Mouse (Mus musculus) embryonic facial prominence, embryonic 15.5 days (tissue): ENCODE results near the gene Tas2r106. TPM values are rescaled to one million over a fixed set of nuclear protein-coding genes. Genes with fewer than 3 reads are reported as not detected.

ENCODE experiments used
- ATAC-seq: fragments of 200-750 bp; cut with Nextera tagmentation; 2 replicates; pipeline ENCODE4 v1.8.0; 2017; ENCODE audit warnings: low read depth, moderate TSS enrichment; ENCODE audit not compliant: insufficient number of reproducible peaks, low FRiP score, low TSS enrichment
- H3K27ac ChIP-seq: fragments of 300-500 bp; sonication (generic); replicated peaks from 2 replicates; pipeline ENCODE4 v1.5.1; 2015; ENCODE audit warnings: mild to moderate bottlenecking, inconsistent platforms
- H3K27me3 ChIP-seq: fragments of 300-500 bp; sonication (generic); 2 replicates; pipeline ENCODE4 v1.6.1; 2015; ENCODE audit warnings: inconsistent platforms
- H3K36me3 ChIP-seq: fragments of 300-500 bp; sonication (generic); 2 replicates; pipeline ENCODE4 v1.6.1; 2015; ENCODE audit warnings: mild to moderate bottlenecking, inconsistent platforms
- H3K4me1 ChIP-seq: fragments of 300-500 bp; sonication (generic); 2 replicates; pipeline ENCODE4 v1.6.1; 2015; ENCODE audit warnings: inconsistent platforms
- H3K4me2 ChIP-seq: fragments of 300-500 bp; sonication (generic); replicated peaks from 2 replicates; pipeline ENCODE4 v1.6.1; 2015; ENCODE audit warnings: mild to moderate bottlenecking, inconsistent platforms
- H3K4me3 ChIP-seq: fragments of 300-500 bp; sonication (generic); replicated peaks from 2 replicates; pipeline ENCODE4 v1.5.1; 2015; ENCODE audit warnings: mild to moderate bottlenecking, inconsistent platforms
- H3K9ac ChIP-seq: fragments of 300-500 bp; sonication (generic); 2 replicates; pipeline ENCODE4 v1.6.1; 2015; ENCODE audit warnings: inconsistent platforms
- H3K9me3 ChIP-seq: fragments of 300-500 bp; sonication (generic); replicated peaks from 2 replicates; pipeline ENCODE4 v1.6.1; 2016; ENCODE audit warnings: inconsistent platforms
- WGBS: fragments of 180-500 bp; shearing (Covaris S2); methylation state at CpG from one replicate; pipeline ENCODE4 v1.1.7; 2015; 5-methylcytosine and 5-hydroxymethylcytosine counted together
- polyA plus RNA-seq: library from polyadenylated mRNA; unstranded; fragments of >200 nt; fragmentation: Nextera tagmentation; extraction: Ambion mirVana; gene quantifications from 2 replicates; pipeline ENCODE4 v1.2.1, GENCODE M21; 2015

Tas2r106 gene
- not detected in 2 replicates for polyA plus RNA-seq

GRCm38 (mm10) chr6:131678786-131679185, at the start of gene Tas2r106:
Gene Tas2r106, minus strand, starts transcription at chr6:131678886.
- no peak within 1 kb of the TSS for H3K27ac ChIP-seq
- ATAC-seq, result no peak
- H3K4me3 ChIP-seq, result no peak within 1 kb of the TSS
- no peak within 1 kb of the TSS for H3K9ac ChIP-seq
- H3K4me2 ChIP-seq, result no peak within 1 kb of the TSS
- H3K9me3 ChIP-seq, result no peaks in the 10 kb centered on the region
- H3K36me3 ChIP-seq, result no peaks in the 10 kb centered on the region
- H3K27me3 ChIP-seq, result no peaks in the 10 kb centered on the region
- 76% methylated on average over 3 of the region's 3 CpGs for WGBS
- H3K4me1 ChIP-seq, result no peaks in the 10 kb centered on the region

DNA sequence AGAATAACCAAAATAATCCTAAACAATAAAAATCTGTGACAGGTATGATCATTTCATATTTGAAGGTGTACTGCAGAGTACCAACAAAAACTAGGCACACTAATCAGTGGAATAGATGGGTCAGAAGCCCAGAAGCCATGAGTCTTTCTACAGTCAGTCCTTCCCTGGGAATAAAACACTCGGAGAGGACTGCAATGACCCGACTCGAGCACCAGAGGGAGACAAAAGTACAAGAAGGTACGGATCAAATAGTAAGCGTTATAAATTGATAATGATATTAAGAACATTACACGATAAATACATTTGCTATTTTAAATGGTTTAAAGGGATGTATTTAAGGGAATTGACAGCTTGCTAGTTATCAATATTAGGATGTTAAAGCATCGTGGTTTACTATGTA, 34.1 kb upstream of the Tas2r106 start:
- H3K9me3 ChIP-seq, result peaks cover 11% of the 10 kb centered on the region; the same call in 1 of the 2 replicates
- ATAC-seq, result no peak
- H3K27ac ChIP-seq, result no peak overlapping the region
- no peak overlapping the region for H3K4me3 ChIP-seq
- H3K36me3 ChIP-seq, result no peaks in the 10 kb centered on the region
- H3K9ac ChIP-seq, result no peak overlapping the region
- WGBS, result 48% methylated on average over 7 of the region's 7 CpGs
- no peaks in the 10 kb centered on the region for H3K4me1 ChIP-seq
- H3K27me3 ChIP-seq, result no peaks in the 10 kb centered on the region
- H3K4me2 ChIP-seq, result no peak overlapping the region

GRCm38 (mm10) chr6:131689963-131690362, 11.3 kb upstream of the Tas2r106 start, which contains the start of gene Tas2r114:
Gene Tas2r114, minus strand, starts transcription at chr6:131690063.
- H3K36me3 ChIP-seq, result no peaks in the 10 kb centered on the region
- H3K4me1 ChIP-seq, result no peaks in the 10 kb centered on the region
- H3K27ac ChIP-seq, result no peak within 1 kb of the TSS
- no peak within 1 kb of the TSS for H3K9ac ChIP-seq
- no peak within 1 kb of the TSS for H3K4me2 ChIP-seq
- H3K4me3 ChIP-seq, result no peak within 1 kb of the TSS
- no peak for ATAC-seq
- no peaks in the 10 kb centered on the region for H3K27me3 ChIP-seq
- no peaks in the 10 kb centered on the region for H3K9me3 ChIP-seq

GRCm38 (mm10) chr6:131687395-131687794, 8.7 kb upstream of the Tas2r106 start, which contains the start of gene Tas2r105:
Gene Tas2r105, minus strand, starts transcription at chr6:131687495.
- ATAC-seq, result no peak
- no peaks in the 10 kb centered on the region for H3K9me3 ChIP-seq
- 68% methylated on average over 1 of the region's 1 CpGs for WGBS
- no peaks in the 10 kb centered on the region for H3K4me1 ChIP-seq
- H3K4me3 ChIP-seq, result no peak within 1 kb of the TSS
- H3K4me2 ChIP-seq, result no peak within 1 kb of the TSS
- no peak within 1 kb of the TSS for H3K9ac ChIP-seq
- no peak within 1 kb of the TSS for H3K27ac ChIP-seq
- no peaks in the 10 kb centered on the region for H3K36me3 ChIP-seq
- no peaks in the 10 kb centered on the region for H3K27me3 ChIP-seq

GRCm38 (mm10) chr6:131685644-131686043, 7.0 kb upstream of the Tas2r106 start, which contains the start of gene Tas2r104:
Gene Tas2r104, minus strand, starts transcription at chr6:131685744.
- Histone ChIP-seq H3K4me2 (no peak within 1 kb of the TSS), H3K4me1 (no peaks in the 10 kb centered on the region), H3K27me3 (no peaks in the 10 kb centered on the region), H3K27ac (no peak within 1 kb of the TSS), H3K9ac (no peak within 1 kb of the TSS), H3K9me3 (no peaks in the 10 kb centered on the region), H3K36me3 (no peaks in the 10 kb centered on the region), H3K4me3 (no peak within 1 kb of the TSS)
- no peak for ATAC-seq
- WGBS, result 68% methylated on average over 1 of the region's 1 CpGs

- ATAC-seq, result no peak
- H3K4me2 ChIP-seq, result no peak within 1 kb of the TSS
- no peaks in the 10 kb centered on the region for H3K4me1 ChIP-seq
- H3K9me3 ChIP-seq, result no peaks in the 10 kb centered on the region
- no peak within 1 kb of the TSS for H3K27ac ChIP-seq
- no peak within 1 kb of the TSS for H3K4me3 ChIP-seq
- no peaks in the 10 kb centered on the region for H3K36me3 ChIP-seq
- H3K27me3 ChIP-seq, result no peaks in the 10 kb centered on the region
- no peak within 1 kb of the TSS for H3K9ac ChIP-seq
These were observed 18.6 kb downstream of the Tas2r106 start, which contains the start of gene Tas2r107 for GRCm38 (mm10) chr6:131660049-131660448. Gene Tas2r107, minus strand, starts transcription at chr6:131660149.

DNA sequence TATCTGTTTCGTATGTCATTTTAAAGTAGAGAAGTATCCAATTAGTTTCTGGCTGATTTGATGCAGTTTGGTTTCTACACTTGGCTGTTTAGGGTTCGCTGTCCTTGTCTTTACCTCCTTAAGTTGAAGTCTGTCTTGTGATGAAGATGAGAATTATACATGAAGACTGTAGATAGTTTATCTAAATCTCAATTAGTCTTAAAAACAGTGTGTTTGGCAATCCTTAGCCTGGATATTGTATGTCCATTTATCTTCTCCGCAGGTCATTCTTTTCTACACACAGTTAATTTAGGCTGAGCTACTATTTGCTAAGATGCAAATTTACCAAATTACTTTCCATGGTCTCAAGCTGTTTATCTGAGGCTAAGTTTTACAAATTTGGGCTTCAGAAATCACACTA, 47.9 kb downstream of the Tas2r106 start, which contains the start of gene Tas2r130:
Gene Tas2r130 (minus strand): TSS at position 101 of the 400 bp plus-strand sequence.
- H3K4me1 ChIP-seq, result no peaks in the 10 kb centered on the region
- WGBS, result 67% methylated on average over 3 of the region's 3 CpGs
- H3K9me3 ChIP-seq, result no peaks in the 10 kb centered on the region
- H3K4me2 ChIP-seq, result no peak within 1 kb of the TSS
- H3K9ac ChIP-seq, result no peak within 1 kb of the TSS
- H3K4me3 ChIP-seq, result no peak within 1 kb of the TSS
- ATAC-seq, result no peak
- no peaks in the 10 kb centered on the region for H3K36me3 ChIP-seq
- H3K27me3 ChIP-seq, result no peaks in the 10 kb centered on the region
- no peak within 1 kb of the TSS for H3K27ac ChIP-seq

Other genes with a start within 250 kb of the Tas2r106 start
- 1.1 and 5.4 TPM in 2 replicates for gene 5430401F13Rik, start 192.5 kb downstream of the Tas2r106 start, polyA plus RNA-seq
- gene Gm6619, start 192.5 kb downstream of the Tas2r106 start, polyA plus RNA-seq, result 0.76 and 10.8 TPM in 2 replicates
- not detected in 2 replicates for gene Tas2r130, start 48.0 kb downstream of the Tas2r106 start, polyA plus RNA-seq
- gene Tas2r107, start 18.7 kb downstream of the Tas2r106 start, polyA plus RNA-seq, result not detected in 2 replicates
- not detected in 2 replicates for gene Tas2r104, start 6.9 kb upstream of the Tas2r106 start, polyA plus RNA-seq
- not detected in 2 replicates for gene Tas2r105, start 8.6 kb upstream of the Tas2r106 start, polyA plus RNA-seq
- gene Tas2r114, start 11.2 kb upstream of the Tas2r106 start, polyA plus RNA-seq, result not detected in 2 replicates